Mouse (Mus musculus) retina, postnatal 1 day (tissue): Measurements from ENCODE around the gene Mien1.

Source experiments
- DNase-seq: peaks from one replicate; pipeline ENCODE4 v3.0.0-alpha.2; 2012

Mien1 gene

DNA sequence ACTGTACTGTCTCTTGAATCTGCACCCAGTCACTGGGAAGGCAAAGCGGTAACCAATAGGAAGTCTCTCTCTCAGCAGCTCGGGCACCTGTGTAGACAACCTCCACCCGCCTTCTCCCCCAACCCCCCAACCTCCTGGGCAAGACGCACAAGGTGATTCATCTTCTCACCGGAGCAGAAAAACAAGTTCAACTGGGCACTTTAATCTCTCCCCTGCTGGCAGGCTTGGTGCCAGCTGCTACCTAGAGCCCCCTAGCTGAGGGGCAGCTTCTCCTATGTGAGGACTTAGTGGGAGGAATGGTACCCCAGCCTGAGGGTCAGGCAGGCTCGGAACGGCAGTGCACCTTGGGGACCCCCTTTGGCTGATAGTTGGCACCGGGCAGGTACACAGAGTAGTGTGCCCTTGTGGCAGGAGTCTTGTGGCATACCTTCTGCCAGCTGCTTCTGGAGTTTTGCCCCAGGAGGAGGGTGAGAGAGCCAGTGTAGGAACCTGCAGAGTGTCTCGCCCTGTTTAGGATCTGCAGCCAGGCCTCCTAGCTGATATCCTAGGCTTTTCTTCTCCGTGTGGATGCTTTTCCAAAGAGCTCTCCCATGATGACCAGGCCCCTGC is 19.7 kb downstream of the Mien1 start:
- DNase-seq = no peak

DNA sequence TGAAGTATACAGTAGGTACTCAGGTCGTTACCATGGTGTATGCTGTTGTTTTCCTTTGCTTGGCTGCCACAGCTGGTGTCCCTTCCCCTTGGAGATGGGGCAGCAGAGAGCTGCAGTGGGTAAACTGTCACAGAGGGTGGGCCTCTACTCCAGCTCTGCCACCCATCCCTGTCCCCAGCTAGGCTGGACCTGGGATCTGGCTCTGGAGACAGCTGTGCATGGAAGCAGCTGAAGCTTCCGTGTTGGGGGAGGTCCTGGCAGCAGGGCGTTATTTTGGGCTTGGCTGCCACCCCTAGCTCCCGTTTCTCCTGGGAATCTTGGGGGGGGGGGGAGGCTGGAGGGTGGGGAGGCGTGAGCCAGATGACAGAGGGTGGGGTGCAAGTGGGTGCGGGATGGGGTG is 20.5 kb downstream of the Mien1 start:
- DNase-seq = no peak

DNA sequence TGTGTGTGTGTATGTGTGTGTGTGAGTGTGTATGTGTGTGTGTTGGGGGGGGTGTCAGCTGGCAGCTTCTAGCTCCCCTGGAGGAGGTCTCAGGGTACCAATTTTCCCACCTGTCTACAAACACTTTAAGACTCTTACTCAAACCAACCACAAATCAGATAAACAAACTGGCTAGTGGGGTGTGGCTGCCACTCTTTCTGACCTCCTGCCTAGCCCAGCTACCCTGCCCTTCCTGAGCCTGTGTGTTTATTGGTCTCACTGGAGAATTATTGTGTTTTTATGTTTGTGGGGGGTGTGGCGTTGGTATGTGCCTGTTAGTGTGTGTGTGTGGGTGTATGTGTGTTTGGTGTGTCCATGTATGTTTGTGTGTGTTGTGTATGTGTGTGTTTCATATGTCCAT is 21.7 kb downstream of the Mien1 start:
- DNase-seq = no peak

DNA sequence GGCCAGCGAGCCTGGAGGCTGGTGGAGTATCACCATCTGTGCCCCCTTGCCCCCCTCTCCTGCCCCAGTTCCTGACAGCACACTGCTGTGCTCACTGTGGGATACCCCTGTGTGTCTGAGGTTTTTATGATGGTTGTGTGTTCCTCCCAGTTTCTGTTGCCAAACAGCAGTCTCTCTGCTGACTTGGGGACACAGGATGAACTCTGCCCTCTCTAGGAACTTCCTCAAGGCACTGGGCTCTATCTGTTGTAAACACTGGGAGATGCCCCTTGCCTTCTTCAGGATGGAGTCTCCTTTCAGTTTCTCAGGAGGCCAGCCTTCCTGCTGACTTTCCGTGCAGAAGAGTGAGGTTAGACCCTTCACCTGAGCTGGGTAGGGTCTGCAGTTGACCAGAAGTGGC is 24.6 kb downstream of the Mien1 start:
- no peak for DNase-seq

DNA sequence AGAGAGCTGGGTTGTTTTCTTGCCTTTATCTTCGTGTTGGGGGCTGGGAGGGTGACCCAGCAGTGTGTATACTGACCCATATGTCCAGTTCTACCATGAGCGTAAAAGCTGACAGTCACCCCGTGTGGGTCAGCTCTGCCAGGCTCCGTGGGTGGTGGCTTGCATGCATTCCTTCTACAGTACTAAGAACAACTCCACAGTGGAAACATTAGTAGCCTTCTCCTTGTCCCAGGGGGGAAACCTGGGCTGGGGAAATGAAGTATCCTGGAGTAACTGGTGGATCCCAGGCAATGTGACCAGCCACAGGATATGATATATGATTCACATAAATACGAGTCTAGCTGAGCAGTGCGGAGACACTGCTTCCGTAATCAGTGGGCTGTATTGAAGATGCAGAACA is 25.1 kb downstream of the Mien1 start:
- peak; percentile 23 for DNase-seq

DNA sequence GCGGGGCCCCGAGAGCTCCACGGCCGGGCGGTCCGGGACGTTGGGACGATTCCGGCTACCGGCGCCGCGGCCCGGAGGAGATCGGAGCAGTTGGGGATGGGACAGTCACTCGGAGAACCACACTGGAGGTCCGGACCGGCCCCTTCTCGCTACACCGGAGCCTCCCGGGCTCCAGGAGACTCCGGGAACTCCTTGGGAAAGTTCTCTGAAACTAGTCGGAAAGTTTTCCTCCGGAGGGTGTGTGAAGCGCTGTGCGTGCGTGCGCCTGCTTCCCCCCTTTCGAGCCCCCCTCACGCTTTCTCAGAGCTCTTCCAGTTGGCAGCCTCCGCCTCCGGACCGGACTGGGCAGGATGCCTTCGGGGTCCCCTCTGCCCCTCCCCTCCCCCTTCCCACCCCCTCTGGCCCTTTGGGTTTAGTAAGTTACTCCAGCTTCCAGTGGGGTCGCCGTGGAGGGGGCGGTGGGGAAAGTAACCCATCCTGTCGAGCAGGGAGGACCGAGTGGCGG is 25.9 kb downstream of the Mien1 start:
- DNase-seq = peak; percentile 61

DNA sequence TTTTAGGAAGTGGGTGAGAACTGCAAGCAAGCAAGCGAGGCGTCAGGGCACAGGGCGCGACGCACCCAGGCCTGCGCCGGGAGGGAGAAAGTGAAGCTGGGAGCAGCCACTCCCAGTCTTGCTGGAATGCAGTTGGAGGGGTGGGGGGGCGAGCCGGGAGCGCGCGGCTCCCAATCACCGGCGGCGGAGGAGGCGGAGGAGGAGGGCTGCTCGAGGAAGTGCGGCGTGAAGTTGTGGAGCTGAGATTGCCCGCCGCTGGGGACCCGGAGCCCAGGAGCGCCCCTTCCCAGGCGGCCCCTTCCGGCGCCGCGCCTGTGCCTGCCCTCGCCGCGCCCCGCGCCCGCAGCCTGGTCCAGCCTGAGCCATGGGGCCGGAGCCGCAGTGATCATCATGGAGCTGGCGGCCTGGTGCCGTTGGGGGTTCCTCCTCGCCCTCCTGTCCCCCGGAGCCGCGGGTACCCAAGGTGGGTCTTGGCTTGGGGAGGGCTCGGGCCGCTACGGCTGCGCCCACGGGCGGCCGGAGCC is 26.5 kb downstream of the Mien1 start, which contains the start of gene Erbb2:
TSS of gene Erbb2 (plus strand) at position 198 of the 524 bp plus-strand sequence.
- DNase-seq = peak; percentile 84

DNA sequence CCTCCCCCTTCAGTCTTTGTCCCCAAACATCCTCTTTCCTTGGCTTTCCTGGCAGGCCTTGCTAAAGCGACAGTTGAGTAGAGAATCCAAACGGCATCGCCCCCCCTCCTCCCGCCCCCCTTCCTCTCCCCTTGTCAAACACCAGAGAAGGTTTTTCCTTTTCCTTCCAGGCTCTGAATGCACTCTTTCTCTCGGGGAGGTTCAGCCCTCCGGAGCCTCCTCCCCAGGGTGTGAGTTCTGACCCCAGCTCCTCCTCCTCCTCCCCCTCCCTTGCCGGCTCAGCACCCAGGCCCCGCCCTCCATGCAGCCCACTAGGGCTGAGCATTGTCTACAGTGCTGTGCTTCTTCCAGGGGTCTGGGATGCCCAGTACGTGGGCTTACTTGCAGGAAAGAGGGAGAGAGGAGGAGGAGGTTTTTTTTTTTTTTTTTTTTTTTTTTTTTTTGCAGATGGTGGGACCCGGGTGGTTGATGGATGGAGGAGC is 29.4 kb downstream of the Mien1 start:
- peak; percentile 74 for DNase-seq

DNA sequence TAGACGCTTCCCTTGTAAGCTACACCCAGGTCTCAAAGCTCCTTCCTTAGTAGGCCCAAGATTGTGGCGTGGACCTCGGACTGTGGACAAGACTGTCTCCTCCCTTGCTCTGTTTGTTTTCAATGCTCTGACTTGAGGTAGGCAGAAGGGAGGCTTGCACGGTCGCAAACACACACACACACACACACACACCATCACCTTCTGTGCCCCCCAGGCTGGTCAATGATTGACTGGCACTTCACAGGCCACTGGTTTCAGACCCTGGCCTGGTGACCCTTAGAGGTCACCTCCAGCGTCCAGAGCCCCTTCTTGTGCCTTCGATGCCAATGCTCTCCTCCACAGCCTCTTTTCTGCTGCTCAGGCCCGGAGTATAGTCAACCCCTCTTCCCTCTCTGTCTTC is 29.9 kb downstream of the Mien1 start:
- DNase-seq = no peak

DNA sequence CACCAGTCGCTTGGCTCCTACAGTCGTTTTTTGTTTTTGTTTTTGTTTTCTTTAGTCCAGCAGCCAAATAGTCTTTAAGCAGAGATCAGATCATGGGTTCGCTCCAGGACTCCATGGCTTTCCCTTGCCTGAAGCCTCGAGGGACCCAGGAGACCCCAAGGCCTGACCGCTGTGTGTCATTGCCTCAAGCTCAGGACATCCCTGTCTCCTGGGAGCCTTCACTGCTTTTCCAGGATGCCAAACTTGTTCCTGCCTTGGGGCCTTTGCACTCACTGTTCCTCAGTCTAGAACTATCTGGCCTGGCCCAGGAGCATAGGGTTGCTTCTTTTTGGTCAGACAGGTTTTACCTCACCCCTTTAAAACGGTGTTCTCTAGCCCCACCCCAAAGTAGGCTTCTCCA is 32.2 kb downstream of the Mien1 start:
- no peak for DNase-seq

DNA sequence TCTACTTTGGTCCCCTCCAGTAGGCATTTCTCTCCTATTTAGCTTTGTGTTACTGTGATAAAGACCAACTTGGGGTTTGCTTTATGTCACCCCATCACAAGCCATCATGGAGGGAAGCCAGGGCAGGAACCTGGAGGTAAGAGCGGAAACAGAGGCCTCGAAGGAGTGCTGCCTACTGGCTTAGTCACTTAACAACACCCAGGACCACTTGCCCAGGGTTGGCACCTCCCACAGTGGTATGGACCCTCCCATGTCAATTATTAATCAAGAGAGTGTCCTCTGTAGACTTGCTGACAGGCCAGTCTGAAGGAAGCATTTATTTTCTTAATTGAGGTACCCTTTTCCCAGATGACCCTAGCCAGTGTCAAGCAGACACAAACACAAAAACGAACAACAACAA is 38.0 kb downstream of the Mien1 start:
- no peak for DNase-seq

DNA sequence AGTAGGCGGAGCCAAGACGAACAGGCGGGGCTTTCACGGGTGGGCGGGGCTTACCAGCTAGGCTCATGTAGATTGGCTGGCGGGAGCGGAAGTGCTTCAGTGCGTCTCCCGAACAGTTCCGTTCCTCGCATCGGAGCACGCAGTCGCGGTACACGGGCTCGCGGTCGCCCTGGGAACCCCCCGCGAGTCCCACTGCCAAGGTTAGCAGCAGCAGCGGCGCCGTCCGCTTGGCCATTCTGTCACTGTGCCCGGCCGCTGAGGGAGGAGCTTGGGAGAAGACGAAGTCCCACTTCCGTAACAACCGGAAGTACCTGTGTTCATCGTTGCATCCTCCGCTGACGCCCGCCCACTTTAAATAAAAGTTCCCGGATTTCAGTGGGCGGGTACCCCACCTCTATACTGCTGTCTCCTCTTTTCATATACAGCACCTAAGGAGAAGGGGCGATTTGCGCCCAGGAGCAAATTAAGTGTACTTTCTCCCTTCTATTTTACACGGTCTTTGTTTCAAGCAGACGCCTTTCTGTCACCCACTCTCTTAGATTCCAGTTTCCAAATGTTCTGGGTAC is 38.5 kb downstream of the Mien1 start, which contains the start of gene Pgap3:
TSS of gene Pgap3 (minus strand) at position 330 of the 566 bp plus-strand sequence.
- DNase-seq = peak; percentile 94

DNA sequence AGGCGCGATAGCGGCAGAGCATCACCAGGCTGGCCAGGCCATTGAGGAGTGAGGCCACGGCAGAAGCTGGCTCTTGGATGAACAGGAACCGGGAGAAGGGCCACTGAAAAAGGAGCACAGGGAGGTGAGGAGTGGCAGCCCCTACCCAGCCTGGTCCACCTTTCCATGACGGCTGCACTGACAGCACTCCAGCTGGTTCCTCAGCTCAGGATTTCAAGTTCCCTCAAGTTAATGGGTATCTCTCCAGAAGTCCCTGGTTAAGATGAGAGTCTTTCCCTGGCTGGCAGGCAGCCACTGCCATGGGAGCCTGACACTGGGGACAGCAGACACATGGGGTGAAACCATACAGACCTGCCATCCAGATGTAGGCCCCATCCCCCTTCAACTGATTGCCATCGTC is 40.8 kb downstream of the Mien1 start:
- DNase-seq = no peak

DNA sequence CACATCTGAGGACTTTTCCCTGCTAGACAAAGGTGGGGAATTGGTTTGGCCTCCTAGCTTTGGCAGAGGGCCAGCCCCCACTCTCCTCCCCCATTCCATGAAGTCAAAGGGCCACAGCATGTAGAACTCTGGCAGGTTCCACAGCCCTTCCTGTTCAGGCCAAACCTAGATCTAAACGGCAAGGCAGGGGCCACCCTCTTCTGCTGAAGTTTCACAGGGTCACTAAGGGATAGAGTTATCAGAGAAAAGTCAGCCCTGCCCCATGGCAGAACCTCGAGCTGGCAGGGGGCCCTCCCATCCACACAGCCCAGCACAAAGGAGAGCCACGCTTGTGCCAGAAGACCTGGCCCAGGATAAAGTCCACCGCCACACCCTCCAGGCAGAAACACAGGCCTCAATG is 43.8 kb downstream of the Mien1 start:
- no peak for DNase-seq

DNA sequence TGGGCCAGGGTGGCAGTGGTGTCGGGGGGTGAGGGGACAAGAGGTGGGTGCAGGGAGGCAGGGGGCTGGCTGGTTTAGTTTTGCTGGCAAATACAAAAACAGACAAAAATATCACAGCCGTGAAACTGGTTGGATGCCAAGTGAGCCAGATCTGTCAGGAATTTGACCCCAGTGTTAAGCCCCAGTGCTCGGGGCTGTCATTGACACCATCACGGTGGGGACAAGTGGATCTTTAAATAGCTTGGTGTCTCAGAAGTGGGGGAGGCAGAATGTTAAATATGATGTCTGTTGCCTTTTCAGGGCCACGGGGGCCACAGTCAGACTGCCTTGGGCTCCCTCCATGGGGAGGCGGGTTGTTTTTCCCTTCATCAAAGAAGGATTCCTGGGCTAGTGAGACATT is 44.5 kb downstream of the Mien1 start:
- no peak for DNase-seq

DNA sequence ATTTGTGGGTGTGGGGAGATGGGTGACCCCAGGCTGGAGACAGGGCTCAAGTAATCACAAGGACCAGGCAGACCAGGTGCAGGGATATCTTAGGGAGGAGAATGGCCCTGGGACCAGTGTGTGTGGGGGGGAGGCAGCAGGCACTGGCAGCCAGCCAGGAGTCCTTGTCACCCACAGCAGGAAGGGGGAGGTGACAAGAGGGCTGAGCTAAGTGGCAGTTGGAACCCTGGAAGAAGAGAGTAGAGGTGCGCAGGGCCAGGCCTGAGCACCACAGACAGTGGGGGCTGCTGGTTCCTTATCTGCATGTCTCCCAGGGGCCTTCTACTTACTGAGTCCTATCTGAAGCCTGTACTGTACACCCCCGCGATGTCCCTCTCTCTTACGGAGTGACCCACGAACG is 45.5 kb downstream of the Mien1 start:
- DNase-seq = peak; percentile 66

DNA sequence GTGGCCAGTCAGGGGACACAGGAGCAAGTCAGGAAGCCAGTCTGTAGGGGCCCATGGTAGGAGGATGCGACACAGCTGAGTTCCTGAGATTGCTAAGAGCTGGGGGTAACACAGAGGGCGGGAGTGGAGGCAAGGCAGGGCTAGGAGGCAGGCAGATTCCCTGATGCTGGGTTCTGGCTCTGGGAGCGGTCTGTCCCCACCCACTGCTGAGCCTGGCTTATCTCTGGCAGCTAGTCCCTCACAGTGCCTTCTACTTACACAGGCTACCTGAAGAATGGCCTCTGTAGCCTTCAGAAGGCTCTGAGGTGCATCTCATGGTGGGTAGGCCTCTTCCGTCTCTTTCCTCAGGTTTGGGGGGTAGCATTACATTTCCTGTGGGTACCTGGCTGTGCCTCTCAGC is 46.1 kb downstream of the Mien1 start:
- no peak for DNase-seq

DNA sequence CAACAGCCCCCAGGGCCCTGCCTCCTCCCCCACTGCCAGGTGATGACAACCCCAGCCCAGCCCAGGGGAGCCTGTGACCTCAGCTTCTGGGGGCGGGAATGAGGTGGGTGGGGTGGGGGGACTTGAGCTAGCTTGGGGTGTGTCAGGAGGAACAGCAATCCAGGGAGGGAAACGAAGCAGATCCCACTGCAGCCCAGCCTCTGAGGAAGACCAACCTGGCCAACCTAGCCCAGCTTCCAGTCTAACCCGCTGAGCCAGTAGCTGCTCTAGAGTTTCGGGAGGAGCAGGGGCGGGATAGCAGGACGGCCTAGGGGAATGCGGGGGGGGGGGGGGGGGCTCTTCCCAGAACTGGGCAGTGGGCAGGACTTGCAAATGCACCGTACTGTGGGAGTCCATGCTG is 46.8 kb downstream of the Mien1 start:
- DNase-seq = no peak

DNA sequence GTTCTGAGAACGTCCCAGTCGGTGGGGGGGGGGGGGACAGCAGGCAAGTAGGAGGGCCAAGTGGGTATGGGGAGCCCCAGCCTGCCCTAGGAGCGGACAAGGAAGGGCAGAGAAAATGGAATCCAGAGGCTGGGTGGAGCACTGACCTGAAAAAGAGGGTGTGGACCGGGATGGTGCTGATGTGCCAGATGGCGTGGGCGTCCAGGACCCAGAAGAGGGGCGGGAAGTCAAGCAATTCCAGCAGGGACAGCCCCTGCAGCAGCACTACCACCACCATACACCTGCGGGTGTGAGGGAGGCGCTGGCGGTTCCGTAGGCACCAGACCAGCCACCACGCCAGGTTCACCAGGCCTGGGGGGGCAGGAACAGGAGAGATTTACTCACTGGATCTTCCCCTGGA is 48.6 kb downstream of the Mien1 start:
- no peak for DNase-seq

DNA sequence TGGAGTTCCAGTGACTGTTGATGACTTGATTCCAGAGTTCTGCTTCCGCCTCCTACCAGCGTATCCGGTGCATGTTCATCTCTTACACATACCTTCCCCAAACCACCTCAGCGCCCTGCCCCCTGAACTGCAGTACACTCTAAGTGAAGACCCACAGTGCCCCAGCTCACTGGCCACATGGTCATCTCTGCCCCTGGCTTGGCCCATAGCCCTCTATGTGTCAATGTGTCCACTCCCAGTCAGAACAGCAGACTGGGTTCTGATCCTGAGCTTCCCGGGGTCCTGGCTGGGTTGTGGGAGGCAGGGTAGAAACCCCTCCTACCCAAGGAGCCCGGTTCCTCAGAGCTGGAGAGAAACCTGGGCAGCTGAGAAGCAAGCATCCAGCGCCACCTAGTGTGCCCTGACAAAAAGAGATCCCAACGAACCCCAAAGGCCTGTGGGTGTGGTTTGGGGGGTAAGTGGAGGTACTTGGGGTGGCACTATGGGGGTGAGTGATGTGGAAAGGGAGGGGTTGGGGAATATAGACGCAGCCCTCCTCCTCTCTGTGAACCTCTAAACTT is 49.5 kb downstream of the Mien1 start:
- DNase-seq = peak; percentile 68

DNA sequence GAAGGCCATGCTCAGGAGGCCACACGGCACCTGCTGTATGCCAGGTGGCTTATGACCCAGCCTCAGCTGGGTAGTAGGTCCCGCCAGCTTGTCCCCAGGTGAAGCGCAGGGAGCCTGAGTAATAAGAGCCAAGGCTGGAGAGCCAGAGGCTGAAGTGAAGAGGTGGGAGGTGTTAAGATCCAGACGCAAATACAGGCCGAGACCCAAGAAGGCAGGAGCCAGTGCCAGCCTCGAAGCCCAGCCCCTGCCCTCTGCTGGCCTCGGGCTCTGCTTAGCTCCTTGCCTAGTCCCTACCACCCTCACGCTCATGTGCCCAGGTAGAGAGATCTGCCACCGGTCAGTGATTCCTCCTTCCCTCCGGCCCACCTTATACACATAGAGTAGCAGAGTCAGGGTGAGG is 50.5 kb downstream of the Mien1 start:
- no peak for DNase-seq
